Mouse (Mus musculus) layer of hippocampus, postnatal 14 days (tissue): Measurements from ENCODE around the gene Olfr1245. TPM values are rescaled to one million over a fixed set of nuclear protein-coding genes. Genes with fewer than 3 reads are reported as not detected.
A peak's percentile ranks its signal among the peaks of the same experiment; 100 is the strongest.
"Not testable (repeated sequence)": the region's sequence is repeated elsewhere in the genome, so short reads cannot be mapped to it uniquely, and the experiment has no call there.

Experiments used
- DNase-seq, 2 experiments: peaks; one replicate each; pipeline ENCODE4 v3.0.0; 2021 to 2022; ENCODE audit warnings: low spot score in 2 of 2, mixed read lengths in 1 of 2
- long read RNA-seq, 2 experiments: library from polyadenylated mRNA; stranded (forward); transcript quantifications; one replicate each; pipeline ENCODE4 v2.0.0; 2021
- total RNA-seq, 2 experiments: library from RNA; stranded (reverse); gene quantifications; 2 replicates each; pipeline ENCODE4 v1.2.3; 2021

Olfr1245 gene
- total RNA-seq: not detected
- long read RNA-seq, experiment 1: 0 reads
- long read RNA-seq, experiment 2: 0 reads

- DNase-seq: no peak
Observed at GRCm38 (mm10) chr2:89578347-89578746, at the start of gene Olfr1245. Olfr1245 (minus strand) TSS chr2:89578447.

- DNase-seq: not testable (repeated sequence)
Observed at GRCm38 (mm10) chr2:89618145-89618544, 39.9 kb upstream of the Olfr1245 start, which contains the start of gene Olfr1248. Olfr1248 (minus strand) TSS chr2:89618245.

DNA sequence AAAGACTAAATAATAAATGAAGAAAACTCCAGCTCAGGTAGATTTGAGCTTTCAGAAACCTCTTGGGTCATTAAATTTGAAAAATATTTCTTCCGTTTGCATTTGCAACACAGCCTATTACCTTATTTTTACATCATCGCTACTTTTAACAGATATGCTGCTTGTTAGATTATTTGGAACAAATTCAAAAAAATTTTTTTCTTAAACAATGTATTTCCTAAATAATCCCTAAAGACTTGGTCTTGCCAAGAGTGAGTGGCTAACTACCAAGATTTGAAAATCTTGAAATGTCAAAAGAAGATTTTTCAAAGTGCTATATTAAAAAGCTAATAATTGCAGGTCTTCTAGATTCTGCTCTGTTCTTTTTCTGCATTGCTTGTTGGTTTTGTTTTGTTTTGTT, 35.8 kb upstream of the Olfr1245 start, which contains the start of gene Olfr1247:
Gene Olfr1247 (minus strand): TSS at position 101 of the 400 bp plus-strand sequence.
- DNase-seq: no peak

GRCm38 (mm10) chr2:89593057-89593456, 14.8 kb upstream of the Olfr1245 start, which contains the start of gene Olfr1246:
Olfr1246 (minus strand) TSS chr2:89593157.
- DNase-seq: no peak

GRCm38 (mm10) chr2:89562706-89563105, 15.5 kb downstream of the Olfr1245 start:
- not testable (repeated sequence) for DNase-seq

- DNase-seq: peak in 1 of 2 experiments; percentile 15
Observed at GRCm38 (mm10) chr2:89544516-89544915, 33.7 kb downstream of the Olfr1245 start.

GRCm38 (mm10) chr2:89539923-89540322, 38.3 kb downstream of the Olfr1245 start:
- DNase-seq: no peak

- no peak for DNase-seq
Observed at GRCm38 (mm10) chr2:89531387-89531786, 46.9 kb downstream of the Olfr1245 start, which contains the start of gene Olfr1243. Olfr1243 (minus strand) TSS chr2:89531487.

Other genes with a start within 250 kb of the Olfr1245 start
- not detected for gene Olfr1232, start 248.8 kb downstream of the Olfr1245 start, total RNA-seq
- not detected for gene Olfr1233, start 236.0 kb downstream of the Olfr1245 start, total RNA-seq
- not detected for gene Olfr1234, start 213.6 kb downstream of the Olfr1245 start, total RNA-seq
- gene Olfr1238, start 168.8 kb downstream of the Olfr1245 start, total RNA-seq: not detected
- not detected for gene Olfr1239, start 158.0 kb downstream of the Olfr1245 start, total RNA-seq
- gene Olfr1240, start 135.4 kb downstream of the Olfr1245 start, total RNA-seq: not detected
- gene Olfr1241, start 91.3 kb downstream of the Olfr1245 start, total RNA-seq: not detected
- not detected for gene Olfr1242, start 80.1 kb downstream of the Olfr1245 start, total RNA-seq
- not detected for gene Olfr1243, start 47.0 kb downstream of the Olfr1245 start, total RNA-seq
- not detected for gene Olfr1246, start 14.7 kb upstream of the Olfr1245 start, total RNA-seq
- under 1 TPM; 0.09 to 0.10 TPM for gene Olfr1247, start 35.7 kb upstream of the Olfr1245 start, total RNA-seq
- gene Olfr1248, start 39.8 kb upstream of the Olfr1245 start, total RNA-seq: not detected
- gene Olfr1249, start 56.5 kb upstream of the Olfr1245 start, total RNA-seq: not detected
- gene Olfr1250, start 83.0 kb upstream of the Olfr1245 start, total RNA-seq: not detected
- gene Olfr1251, start 93.5 kb upstream of the Olfr1245 start, total RNA-seq: not detected
- not detected for gene Olfr1252, start 146.6 kb upstream of the Olfr1245 start, total RNA-seq
- not detected for gene Olfr1253, start 178.6 kb upstream of the Olfr1245 start, total RNA-seq
- not detected for gene Olfr1254, start 215.2 kb upstream of the Olfr1245 start, total RNA-seq
- gene Olfr1255, start 233.6 kb upstream of the Olfr1245 start, total RNA-seq: not detected